Mouse (Mus musculus): ENCODE measurements around the gene Sptssa.
"Not testable (repeated sequence)": the region's sequence is repeated elsewhere in the genome, so short reads cannot be mapped to it uniquely, and the experiment has no call there.

Gene Sptssa

GRCm38 (mm10) chr12:54656396-54657171 is at the start of gene Sptssa:
Gene Sptssa, minus strand, starts transcription at chr12:54656573.
- peak; percentile 84 to 89 for DNase-seq (ENCODE audit: low spot score in 2 of 2)

- no peak for DNase-seq (ENCODE audit: low spot score in 2 of 2)
These were observed 43.0 kb upstream of the Sptssa start for GRCm38 (mm10) chr12:54699394-54699793.

- DNase-seq (ENCODE audit: low spot score in 2 of 2), result no peak
These were observed 41.4 kb upstream of the Sptssa start for GRCm38 (mm10) chr12:54697791-54698250.

GRCm38 (mm10) chr12:54697003-54697597 is 40.7 kb upstream of the Sptssa start:
- peak; percentile 41 to 49 for DNase-seq (ENCODE audit: low spot score in 2 of 2)

- peak; percentile 89 to 93 for DNase-seq (ENCODE audit: low spot score in 2 of 2)
These were observed 40.0 kb upstream of the Sptssa start for GRCm38 (mm10) chr12:54696242-54697002.

GRCm38 (mm10) chr12:54695511-54696241 is 39.3 kb upstream of the Sptssa start, which contains the start of gene Eapp:
Gene Eapp, minus strand, starts transcription at chr12:54695897.
- peak; percentile 89 to 92 for DNase-seq (ENCODE audit: low spot score in 2 of 2)

- DNase-seq (ENCODE audit: low spot score in 2 of 2), result no peak
These were observed 38.6 kb upstream of the Sptssa start for GRCm38 (mm10) chr12:54694847-54695510.

GRCm38 (mm10) chr12:54689082-54689481 is 32.7 kb upstream of the Sptssa start:
- DNase-seq (ENCODE audit: low spot score in 2 of 2), result no peak

GRCm38 (mm10) chr12:54683182-54683581 is 26.8 kb upstream of the Sptssa start:
- no peak for DNase-seq (ENCODE audit: low spot score in 2 of 2)

- no peak for DNase-seq (ENCODE audit: low spot score in 2 of 2)
These were observed 20.3 kb upstream of the Sptssa start for GRCm38 (mm10) chr12:54676709-54677108.

- DNase-seq (ENCODE audit: low spot score in 2 of 2), result no peak
These were observed 19.0 kb upstream of the Sptssa start for GRCm38 (mm10) chr12:54675396-54675795.

GRCm38 (mm10) chr12:54671262-54671661 is 14.9 kb upstream of the Sptssa start:
- no peak for DNase-seq (ENCODE audit: low spot score in 2 of 2)

- no peak for DNase-seq (ENCODE audit: low spot score in 2 of 2)
These were observed 11.8 kb upstream of the Sptssa start for GRCm38 (mm10) chr12:54668141-54668540.

- DNase-seq (ENCODE audit: low spot score in 2 of 2), result no peak
These were observed 9.2 kb upstream of the Sptssa start for GRCm38 (mm10) chr12:54665526-54665925.

GRCm38 (mm10) chr12:54661470-54661869 is 5.1 kb upstream of the Sptssa start:
- DNase-seq (ENCODE audit: low spot score in 2 of 2), result not testable (repeated sequence)

- no peak for DNase-seq (ENCODE audit: low spot score in 2 of 2)
These were observed 3.5 kb upstream of the Sptssa start for GRCm38 (mm10) chr12:54659901-54660300.

- no peak for DNase-seq (ENCODE audit: low spot score in 2 of 2)
These were observed 2.2 kb upstream of the Sptssa start for GRCm38 (mm10) chr12:54658425-54659092.

GRCm38 (mm10) chr12:54657951-54658350 is 1.6 kb upstream of the Sptssa start:
- no peak for DNase-seq (ENCODE audit: low spot score in 2 of 2)

- DNase-seq (ENCODE audit: low spot score in 2 of 2), result no peak
These were observed 853 bp upstream of the Sptssa start for GRCm38 (mm10) chr12:54657226-54657625.

- no peak for DNase-seq (ENCODE audit: low spot score in 2 of 2)
These were observed 356 bp downstream of the Sptssa start for GRCm38 (mm10) chr12:54656039-54656395.
